Mouse (Mus musculus): ENCODE results near the gene Ppp1r14a.
A peak's percentile ranks its signal among the peaks of the same experiment; 100 is the strongest.

Gene Ppp1r14a

DNA sequence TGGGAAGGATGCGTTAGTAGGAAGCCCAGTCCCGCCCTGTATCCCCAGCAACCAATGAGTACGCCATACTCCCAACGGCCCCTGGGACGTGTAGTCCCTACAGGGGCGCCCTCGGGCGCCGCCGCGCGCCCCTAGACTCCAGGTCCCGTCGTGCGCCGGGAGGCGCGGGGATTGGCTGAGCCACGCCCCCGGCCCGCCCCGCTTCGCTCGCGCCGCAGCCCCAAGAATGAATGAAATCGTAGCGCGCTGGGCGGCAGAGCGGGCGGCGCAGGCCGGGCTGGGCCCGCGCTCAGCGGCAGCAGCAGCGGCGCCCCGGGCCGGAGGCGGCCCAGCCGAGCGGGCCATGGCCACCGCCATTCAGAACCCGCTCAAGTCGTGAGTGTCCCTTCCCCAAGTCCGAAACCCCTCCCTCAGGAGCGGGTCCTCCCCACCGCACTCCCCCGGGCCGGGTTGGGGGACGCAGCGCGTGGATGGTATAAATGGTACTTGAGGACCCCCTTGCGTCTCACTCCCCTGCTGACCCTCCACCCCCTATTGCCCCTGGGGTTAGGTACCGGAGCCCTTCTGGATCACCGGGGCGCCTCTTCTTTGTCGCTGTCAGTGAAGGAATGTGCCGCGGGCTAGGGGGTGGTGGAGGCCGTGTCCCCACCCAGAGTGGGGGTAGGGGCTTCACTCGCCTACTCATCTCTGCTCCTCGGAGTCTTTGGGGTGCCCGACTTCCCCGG lies 14.8 kb downstream of the Ppp1r14a start, which contains the start of gene Dpf1:
Gene Dpf1 (plus strand): TSS at position 214 of the 725 bp plus-strand sequence.
- DNase-seq (ENCODE audit: low spot score in 2 of 2) = peak; percentile 33 to 39

DNA sequence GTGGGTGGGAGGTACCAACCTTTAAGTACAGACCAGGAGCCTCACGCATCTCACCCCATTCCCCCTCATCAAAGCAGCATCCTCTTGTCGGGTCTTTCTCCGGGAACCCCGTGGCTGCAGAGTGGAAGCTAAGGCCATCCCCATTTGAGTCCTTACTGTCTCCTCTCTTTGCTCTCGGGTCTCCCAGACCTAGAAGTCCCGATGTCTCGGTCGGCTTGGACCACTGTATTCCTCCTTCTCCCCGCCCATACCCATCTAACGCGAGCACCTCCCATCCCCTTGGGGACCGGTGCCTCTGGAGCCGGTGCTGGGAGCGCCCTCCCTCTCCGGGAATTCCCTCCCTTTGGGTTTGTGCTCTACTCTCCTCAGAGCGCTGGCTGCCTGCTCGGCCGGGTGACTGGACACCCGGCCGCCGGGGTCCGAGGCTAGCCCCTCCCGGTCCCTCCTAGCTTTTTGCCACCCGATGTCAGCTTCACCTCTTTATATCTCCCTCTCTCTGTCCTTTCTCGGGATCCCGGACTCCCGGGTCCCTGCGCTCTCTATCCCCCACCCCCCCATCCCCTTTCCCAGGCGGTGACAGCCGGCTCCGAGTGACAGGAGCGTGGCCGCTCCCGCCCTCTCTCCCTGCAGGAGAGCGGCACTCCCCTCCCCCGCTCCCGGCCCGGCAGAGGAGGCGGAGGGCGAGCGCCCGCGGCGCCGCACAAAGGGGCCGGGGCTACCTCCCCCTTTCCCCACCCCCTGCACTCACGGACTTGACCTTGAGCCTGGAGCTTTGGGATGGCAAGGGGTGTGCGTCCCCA lies 15.6 kb downstream of the Ppp1r14a start:
- no peak for DNase-seq (ENCODE audit: low spot score in 2 of 2)

- DNase-seq (ENCODE audit: low spot score in 2 of 2) = no peak
Measured at GRCm38 (mm10) chr7:29305263-29305988, 16.3 kb downstream of the Ppp1r14a start.

DNA sequence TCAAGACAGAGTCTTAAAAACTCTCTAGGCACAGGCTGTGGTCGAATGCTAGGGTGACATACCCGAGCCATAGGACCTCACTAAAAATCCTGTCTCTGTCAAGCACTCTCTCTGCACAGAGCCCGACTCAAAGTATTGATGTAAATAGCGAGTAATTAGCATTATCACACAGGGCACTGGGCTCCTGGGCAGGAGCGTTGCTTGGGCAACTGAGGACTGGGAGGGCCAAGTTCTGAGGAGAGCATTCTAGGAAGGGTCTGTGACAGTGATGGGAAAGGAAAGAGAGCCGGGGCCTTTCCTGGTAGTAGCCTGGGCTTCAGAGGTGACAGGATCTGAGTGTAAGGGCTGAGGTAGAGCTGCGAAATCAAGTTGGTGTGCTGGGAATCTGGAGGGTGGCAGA lies 17.0 kb downstream of the Ppp1r14a start:
- no peak for DNase-seq (ENCODE audit: low spot score in 2 of 2)

DNA sequence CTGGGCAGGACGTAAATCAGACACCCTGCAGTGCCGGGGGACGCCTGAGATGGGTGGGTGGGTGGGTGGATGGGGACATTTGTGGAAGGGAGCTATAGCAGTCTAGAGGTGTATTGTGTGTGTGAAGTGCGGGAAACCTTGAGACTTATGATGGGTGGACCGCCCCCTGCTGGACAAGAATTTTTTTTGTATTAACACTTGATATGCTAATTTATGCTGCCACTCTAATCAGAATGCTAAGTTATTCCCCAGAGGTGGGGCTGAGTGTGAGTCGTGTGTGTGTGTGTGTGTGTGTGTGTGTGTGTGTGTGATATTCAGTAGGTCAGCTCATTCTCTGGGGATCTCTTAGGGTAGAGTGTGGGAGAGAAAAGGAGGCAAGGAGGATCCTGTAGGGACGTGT lies 17.5 kb downstream of the Ppp1r14a start:
- DNase-seq (ENCODE audit: low spot score in 2 of 2) = no peak

DNA sequence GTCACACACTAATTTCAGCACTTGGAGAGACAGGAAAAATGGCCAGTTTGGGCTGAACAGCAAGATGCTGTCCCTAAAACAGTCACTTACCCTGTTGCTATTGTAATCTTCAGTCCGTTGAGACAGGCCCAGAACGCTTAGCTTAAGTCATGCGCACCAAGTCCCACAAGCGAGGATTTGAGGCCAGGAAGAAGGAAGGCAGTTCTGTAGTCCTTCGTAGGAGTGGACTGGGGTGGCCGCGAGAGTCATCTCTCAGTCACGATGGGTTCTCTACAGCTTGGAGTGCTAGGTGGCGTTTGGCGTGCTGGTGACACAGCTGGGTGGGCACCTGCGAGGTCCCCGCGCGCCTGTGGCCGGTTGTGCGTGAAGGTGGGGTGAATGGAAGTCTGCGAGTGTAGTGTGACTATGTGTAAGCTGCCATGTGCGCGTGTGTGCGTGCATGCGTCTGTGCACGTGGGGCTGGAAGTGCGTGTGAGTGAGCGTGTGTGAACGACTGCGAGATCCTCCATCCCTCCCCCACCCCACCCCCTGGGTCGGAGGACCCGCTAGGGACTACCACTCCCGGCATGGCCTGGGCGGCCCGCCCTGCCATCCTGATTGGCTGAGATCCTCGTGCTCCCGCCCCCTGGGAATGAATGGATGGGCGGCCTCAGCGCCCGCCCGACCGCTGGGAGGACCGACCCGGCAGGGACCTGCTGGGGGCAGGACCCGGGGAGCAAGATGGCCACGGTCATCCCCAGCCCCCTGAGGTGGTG lies 18.4 kb downstream of the Ppp1r14a start:
- peak; percentile 68 to 69 for DNase-seq (ENCODE audit: low spot score in 2 of 2)

- DNase-seq (ENCODE audit: low spot score in 2 of 2) = no peak
Measured at GRCm38 (mm10) chr7:29309221-29309721, 20.2 kb downstream of the Ppp1r14a start.

DNA sequence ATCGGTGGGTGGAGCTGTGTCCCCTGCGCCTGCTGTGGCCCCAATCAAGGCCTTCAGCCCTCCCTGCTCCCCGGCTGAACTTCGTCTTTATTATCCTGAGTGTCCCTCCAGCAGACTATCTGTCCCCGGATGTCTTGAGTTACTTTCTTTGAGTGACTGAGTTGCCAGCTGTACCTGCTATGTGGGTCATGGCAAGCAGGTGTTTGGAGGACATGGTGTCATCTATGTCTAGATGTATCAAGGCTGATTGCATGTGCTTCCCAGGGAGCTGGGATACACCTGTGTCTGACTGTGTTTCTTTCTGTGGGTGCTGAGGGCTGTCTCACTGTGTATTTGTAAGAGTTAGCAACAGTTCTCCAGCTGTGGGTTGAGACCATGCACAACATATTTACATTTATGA lies 20.6 kb downstream of the Ppp1r14a start:
- no peak for DNase-seq (ENCODE audit: low spot score in 2 of 2)

DNA sequence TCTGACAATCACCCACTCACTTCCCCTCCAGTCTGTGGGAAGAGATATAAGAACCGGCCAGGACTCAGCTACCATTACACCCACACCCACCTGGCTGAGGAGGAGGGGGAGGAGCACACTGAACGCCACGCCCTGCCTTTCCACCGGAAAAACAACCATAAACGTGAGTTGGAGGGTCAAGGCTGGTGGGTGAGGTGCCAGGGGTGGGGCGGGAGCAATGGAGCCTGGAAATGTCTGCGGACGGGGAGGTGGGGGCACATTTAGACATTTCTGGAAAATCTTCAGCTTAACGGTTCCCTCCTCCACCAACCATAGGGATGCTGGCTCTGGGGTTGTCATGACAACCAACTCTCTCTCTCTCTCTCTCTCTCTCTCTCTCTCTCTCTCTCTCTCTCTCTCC lies 23.9 kb downstream of the Ppp1r14a start:
- no peak for DNase-seq (ENCODE audit: low spot score in 2 of 2)

DNA sequence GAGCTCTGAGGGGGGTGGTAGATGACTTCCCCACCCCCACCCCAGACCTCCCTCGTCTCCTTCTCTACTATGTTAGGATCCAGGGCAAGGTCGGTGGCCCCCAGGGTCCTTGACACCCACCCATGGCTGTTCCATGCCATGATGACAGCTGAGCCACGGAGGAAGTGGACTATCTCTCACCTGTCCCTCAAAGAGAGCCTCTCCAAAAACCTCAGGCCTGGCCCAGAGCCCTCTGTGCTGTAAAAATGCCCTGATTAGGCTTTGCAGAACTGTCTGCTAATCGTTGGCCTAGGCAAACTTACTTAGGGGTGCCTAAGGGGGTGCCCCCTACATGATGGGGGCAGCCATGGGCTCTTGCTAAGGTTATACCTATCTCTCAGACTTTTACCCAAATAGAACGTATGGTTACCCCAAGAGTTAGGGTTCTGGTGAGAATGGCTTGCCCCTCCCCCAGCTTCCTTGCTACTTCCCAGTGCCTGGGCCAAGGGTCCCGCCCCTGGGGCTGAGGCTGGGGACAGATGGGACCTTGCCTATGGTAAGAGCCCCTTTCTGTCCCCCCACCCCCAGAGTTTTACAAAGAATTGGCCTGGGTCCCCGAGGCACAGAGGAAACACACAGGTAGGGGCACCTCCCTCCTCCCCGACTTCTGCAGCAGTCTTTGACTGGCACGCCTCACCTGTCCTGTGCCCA lies 24.6 kb downstream of the Ppp1r14a start:
- no peak for DNase-seq (ENCODE audit: low spot score in 2 of 2)

DNA sequence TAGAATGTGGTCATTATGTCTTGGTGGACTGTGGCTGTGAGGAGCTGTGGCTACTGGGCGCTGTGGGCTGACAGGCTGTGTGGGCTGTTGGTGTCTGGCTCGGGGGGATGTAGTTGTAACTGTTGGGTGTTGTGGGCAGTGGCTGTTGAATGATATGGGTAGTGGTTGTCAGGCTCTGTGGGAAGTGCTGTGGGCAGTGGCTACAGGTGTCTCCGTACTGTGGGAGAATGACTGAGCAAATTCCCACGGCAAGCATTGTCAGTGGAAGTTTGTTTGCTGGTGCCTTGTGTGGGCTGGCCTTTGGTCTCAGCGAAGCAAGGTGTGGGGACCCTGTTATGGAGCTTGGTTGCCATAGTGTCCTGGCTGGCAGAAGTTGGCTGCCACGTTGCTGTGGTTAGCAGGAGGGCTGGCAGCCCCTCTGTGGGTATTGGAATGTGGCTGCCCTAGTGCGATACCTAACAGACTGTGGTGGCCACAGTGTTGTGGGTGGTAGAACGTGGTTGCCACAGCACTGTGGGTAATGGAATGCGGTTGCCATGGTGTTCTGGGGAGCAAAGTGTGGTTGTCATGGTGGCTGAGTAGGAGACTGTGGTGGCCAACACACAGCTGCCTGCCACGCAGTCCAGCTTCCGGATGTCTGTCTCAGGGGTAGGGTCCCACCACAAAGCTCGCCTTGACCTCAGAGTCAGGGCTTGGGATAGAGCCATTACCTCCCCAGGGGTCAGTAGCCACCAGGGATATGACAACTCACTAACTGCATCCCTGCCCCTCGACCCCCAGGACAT lies 25.9 kb downstream of the Ppp1r14a start:
- no peak for DNase-seq (ENCODE audit: low spot score in 2 of 2)

- no peak for DNase-seq (ENCODE audit: low spot score in 2 of 2)
Measured at GRCm38 (mm10) chr7:29316137-29316734, 27.1 kb downstream of the Ppp1r14a start.

DNA sequence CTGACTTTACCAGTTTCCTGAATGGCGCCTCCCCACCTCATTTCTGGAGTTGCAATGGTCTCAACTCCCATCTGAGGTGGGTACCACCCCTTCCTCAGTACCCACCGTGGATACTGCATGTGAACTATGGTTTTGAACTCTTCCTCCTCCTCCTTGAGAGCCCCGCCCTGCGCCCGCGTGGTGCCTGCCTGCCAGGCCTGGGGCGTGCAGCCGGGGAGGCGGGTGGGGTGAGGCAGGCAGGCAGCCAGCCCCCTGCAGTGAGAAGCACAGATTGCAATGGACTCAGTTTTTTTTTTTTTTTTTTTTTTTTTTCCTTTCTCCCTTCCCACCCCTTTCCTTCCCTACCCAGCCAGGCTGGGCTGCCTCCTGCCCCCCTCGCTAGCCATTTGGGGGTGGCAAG lies 27.9 kb downstream of the Ppp1r14a start:
- DNase-seq (ENCODE audit: low spot score in 2 of 2) = no peak

- no peak for DNase-seq (ENCODE audit: low spot score in 2 of 2)
Measured at GRCm38 (mm10) chr7:29317558-29317957, 28.4 kb downstream of the Ppp1r14a start.

DNA sequence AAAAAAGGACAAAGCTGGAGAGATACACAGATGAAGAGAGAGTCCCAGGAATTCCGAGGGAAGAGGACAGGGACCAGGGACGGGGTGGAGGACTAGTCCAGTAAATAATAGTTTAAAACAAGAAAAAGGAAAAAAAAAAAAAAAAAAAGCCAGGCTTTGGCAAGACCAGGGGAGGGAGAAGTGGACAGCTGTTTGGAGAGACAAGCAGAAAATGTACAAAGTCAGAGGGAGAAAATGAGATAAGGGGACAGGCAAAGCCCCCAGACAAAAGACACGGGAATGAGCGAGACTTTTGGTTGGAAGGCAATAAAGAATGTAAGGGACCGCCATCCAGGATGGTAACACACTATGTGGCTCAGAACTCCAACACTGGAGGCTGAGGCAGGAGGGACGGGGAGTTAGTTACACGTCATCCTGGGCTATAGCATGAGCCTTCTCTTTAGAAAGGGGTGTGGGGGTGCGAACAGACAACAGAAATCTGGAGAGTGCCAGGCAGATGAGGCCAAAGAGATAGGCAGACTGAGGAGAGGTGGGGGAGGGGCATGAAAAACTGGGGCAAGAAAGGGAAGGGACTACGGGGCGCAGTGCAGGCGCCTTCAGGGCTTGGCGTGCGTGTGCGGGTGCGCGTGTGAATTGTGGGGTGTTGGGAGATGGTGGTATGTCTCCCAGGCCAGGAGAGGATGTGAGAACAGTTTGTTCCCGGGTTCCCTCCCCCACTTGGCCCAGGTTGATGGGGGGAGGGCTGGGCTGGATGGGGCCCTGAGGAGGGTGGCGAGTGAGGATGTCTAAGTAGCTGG lies 29.2 kb downstream of the Ppp1r14a start:
- no peak for DNase-seq (ENCODE audit: low spot score in 2 of 2)

DNA sequence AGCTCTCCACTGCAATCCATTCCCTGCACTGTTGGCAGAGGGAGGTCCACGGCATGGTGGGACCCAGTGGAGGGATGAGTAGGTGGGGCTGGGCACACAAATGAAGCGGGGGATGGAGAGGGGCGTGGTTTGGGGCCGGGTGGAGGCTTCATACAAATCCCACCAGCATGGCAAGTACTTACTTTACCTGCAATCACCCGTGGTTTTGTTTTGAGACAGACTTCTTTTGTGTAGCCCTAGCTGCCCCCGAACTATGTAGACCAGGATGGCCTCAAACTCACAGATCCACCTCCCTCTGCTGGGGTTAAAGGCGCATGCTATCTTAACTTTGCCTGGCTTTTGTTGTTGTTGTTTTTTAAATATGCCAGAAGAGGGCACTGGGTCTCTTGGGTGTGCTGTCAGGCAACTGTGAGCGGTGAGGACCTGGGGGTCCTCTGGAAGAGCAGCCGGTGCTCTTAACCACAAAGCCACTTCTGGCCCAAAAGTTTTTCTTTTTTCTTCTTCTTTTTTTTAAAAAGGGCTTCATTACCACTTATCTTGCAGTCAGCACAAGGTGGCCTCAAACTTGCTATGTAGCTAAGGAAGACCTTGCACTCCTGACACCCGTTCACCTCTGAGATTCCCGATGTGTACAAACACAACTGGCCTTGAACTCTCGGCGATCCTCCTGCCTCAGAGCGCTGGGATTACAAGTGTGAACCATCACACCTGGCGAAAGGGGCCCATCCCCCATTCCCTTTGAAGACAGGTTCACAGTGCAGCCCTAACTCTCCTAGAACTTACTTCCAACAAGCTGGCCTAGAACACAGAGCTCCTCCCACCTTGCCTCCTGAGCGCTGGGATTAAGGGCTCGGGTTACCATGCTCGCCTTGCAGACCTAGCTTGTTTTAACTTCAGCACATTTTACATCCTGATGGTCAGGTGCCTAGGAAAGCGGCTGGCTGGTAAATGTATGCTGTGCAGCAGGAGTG lies 30.5 kb downstream of the Ppp1r14a start:
- no peak for DNase-seq (ENCODE audit: low spot score in 2 of 2)

- DNase-seq (ENCODE audit: low spot score in 2 of 2) = no peak
Measured at GRCm38 (mm10) chr7:29327087-29327486, 38.0 kb downstream of the Ppp1r14a start.

DNA sequence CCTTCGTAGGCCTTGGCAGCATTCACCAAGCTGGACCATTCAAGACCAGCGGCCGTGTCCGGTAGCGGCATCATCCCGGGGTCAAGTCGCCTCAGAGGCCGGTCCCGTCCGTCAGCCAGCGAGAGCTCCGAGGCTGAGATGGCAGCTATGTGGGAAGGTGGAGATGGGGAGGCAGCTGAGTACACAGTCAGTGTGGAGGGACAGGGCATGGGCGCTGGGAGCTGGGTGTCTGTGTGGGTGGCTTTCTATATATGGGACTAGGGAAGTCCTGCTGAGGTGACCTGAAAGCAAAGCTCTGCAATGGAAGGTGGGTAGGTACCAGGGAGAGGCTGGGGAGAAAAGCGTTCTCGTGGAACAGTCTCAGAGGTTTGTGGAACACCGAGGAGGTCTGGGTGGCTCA lies 39.9 kb downstream of the Ppp1r14a start:
- DNase-seq (ENCODE audit: low spot score in 2 of 2) = no peak
